Mouse (Mus musculus): ENCODE measurements around the gene Fxyd7. TPM values are rescaled to one million over a fixed set of nuclear protein-coding genes. Genes with fewer than 3 reads are reported as not detected.

Fxyd7 gene
- polyA plus RNA-seq (2015; fragmentation: Illumina TruSeq; extraction: RNeasy Lipid Tissue Mini Kit (QIAGEN cat#74804); ENCODE audit: insufficient read depth, low read depth, low replicate concordance), result 1.9 TPM

GRCm38 (mm10) chr7:31051321-31052021, at the start of gene Fxyd7:
Gene Fxyd7 (minus strand): TSS chr7:31051467.

GRCm38 (mm10) chr7:31076492-31076891, 25.2 kb upstream of the Fxyd7 start, which contains the start of gene Fxyd3:
Gene Fxyd3 (minus strand): TSS chr7:31076704.

DNA sequence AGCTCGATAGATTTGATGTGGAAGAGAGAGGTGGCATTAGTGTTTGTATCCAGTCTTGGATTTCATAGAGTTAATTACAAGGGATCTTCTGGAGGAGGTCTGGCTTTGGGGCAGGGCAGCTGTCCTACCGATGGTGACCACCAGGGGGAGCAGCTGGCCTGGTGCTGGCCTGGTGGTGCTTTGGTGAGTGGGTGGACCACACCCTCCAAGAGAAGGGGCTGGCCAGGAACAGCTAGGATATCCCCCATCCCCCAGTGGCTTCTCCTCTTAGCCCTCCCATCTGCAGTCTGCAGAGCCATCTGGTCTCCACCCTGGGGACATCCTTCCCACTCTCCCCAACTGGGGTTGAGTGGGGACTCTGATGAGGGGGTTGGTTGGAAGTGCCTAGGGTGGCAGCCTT, 7.8 kb upstream of the Fxyd7 start, which contains the start of gene Lgi4:
Lgi4 (plus strand) TSS at position 235 of the 400 bp plus-strand sequence.

GRCm38 (mm10) chr7:31057071-31057470, 5.8 kb upstream of the Fxyd7 start, which contains the start of gene Fxyd1:
Gene Fxyd1 (minus strand): TSS chr7:31057199.

DNA sequence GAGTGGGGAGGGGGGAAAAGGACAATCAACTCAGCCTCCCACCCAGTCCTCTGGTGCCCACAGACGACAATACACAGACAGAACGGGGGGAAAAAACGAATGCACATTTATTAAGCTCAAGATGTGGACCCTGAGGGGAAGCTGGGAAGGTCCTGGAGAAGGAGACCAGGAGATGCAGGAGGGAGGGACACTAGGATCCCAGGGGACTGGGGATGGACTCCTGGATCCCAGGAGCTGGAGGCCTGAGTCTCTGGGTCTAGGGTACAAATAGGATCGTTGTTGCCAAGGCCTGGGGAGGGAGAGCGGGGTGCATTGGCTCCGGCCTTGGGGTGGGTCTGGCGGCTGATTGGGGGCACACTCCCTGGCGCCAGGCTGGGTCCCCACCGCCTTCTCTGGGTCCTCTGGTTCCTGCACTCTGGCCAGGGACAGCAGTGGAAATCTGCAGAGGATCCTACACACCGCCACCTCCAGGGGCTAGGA, 8.8 kb downstream of the Fxyd7 start, which contains the start of gene Fxyd5:
Fxyd5 (minus strand) TSS at position 51 of the 480 bp plus-strand sequence.

Other genes with a start within 250 kb of the Fxyd7 start
- gene Ffar2, start 227.7 kb downstream of the Fxyd7 start, polyA plus RNA-seq (2015; fragmentation: Illumina TruSeq; extraction: RNeasy Lipid Tissue Mini Kit (QIAGEN cat#74804); ENCODE audit: insufficient read depth, low read depth, low replicate concordance), result 1.1 TPM
- 1.0 TPM for gene Ffar3, start 195.3 kb downstream of the Fxyd7 start, polyA plus RNA-seq (2015; fragmentation: Illumina TruSeq; extraction: RNeasy Lipid Tissue Mini Kit (QIAGEN cat#74804); ENCODE audit: insufficient read depth, low read depth, low replicate concordance)
- 2.4 TPM for gene Ffar1, start 189.9 kb downstream of the Fxyd7 start, polyA plus RNA-seq (2015; fragmentation: Illumina TruSeq; extraction: RNeasy Lipid Tissue Mini Kit (QIAGEN cat#74804); ENCODE audit: insufficient read depth, low read depth, low replicate concordance)
- 0.94 TPM for gene Cd22, start 171.1 kb downstream of the Fxyd7 start, polyA plus RNA-seq (2015; fragmentation: Illumina TruSeq; extraction: RNeasy Lipid Tissue Mini Kit (QIAGEN cat#74804); ENCODE audit: insufficient read depth, low read depth, low replicate concordance)
- not detected for gene Mag, start 136.6 kb downstream of the Fxyd7 start, polyA plus RNA-seq (2015; fragmentation: Illumina TruSeq; extraction: RNeasy Lipid Tissue Mini Kit (QIAGEN cat#74804); ENCODE audit: insufficient read depth, low read depth, low replicate concordance)
- 330 TPM for gene Hamp2, start 126.8 kb downstream of the Fxyd7 start, polyA plus RNA-seq (2015; fragmentation: Illumina TruSeq; extraction: RNeasy Lipid Tissue Mini Kit (QIAGEN cat#74804); ENCODE audit: insufficient read depth, low read depth, low replicate concordance)
- gene Hamp, start 107.4 kb downstream of the Fxyd7 start, polyA plus RNA-seq (2015; fragmentation: Illumina TruSeq; extraction: RNeasy Lipid Tissue Mini Kit (QIAGEN cat#74804); ENCODE audit: insufficient read depth, low read depth, low replicate concordance), result not detected
- gene Usf2, start 94.7 kb downstream of the Fxyd7 start, polyA plus RNA-seq (2015; fragmentation: Illumina TruSeq; extraction: RNeasy Lipid Tissue Mini Kit (QIAGEN cat#74804); ENCODE audit: insufficient read depth, low read depth, low replicate concordance), result 32.1 TPM
- 15.2 TPM for gene Lsr, start 78.0 kb downstream of the Fxyd7 start, polyA plus RNA-seq (2015; fragmentation: Illumina TruSeq; extraction: RNeasy Lipid Tissue Mini Kit (QIAGEN cat#74804); ENCODE audit: insufficient read depth, low read depth, low replicate concordance)
- 3.6 TPM for gene Fam187b, start 77.7 kb downstream of the Fxyd7 start, polyA plus RNA-seq (2015; fragmentation: Illumina TruSeq; extraction: RNeasy Lipid Tissue Mini Kit (QIAGEN cat#74804); ENCODE audit: insufficient read depth, low read depth, low replicate concordance)
- 33.2 TPM for gene Fxyd5, start 9.0 kb downstream of the Fxyd7 start, polyA plus RNA-seq (2015; fragmentation: Illumina TruSeq; extraction: RNeasy Lipid Tissue Mini Kit (QIAGEN cat#74804); ENCODE audit: insufficient read depth, low read depth, low replicate concordance)
- gene Fxyd1, start 5.7 kb upstream of the Fxyd7 start, polyA plus RNA-seq (2015; fragmentation: Illumina TruSeq; extraction: RNeasy Lipid Tissue Mini Kit (QIAGEN cat#74804); ENCODE audit: insufficient read depth, low read depth, low replicate concordance), result 128 TPM
- gene Lgi4, start 7.9 kb upstream of the Fxyd7 start, polyA plus RNA-seq (2015; fragmentation: Illumina TruSeq; extraction: RNeasy Lipid Tissue Mini Kit (QIAGEN cat#74804); ENCODE audit: insufficient read depth, low read depth, low replicate concordance), result 2.7 TPM
- 60.2 TPM for gene Fxyd3, start 25.2 kb upstream of the Fxyd7 start, polyA plus RNA-seq (2015; fragmentation: Illumina TruSeq; extraction: RNeasy Lipid Tissue Mini Kit (QIAGEN cat#74804); ENCODE audit: insufficient read depth, low read depth, low replicate concordance)
- 44.6 TPM for gene Hpn, start 63.8 kb upstream of the Fxyd7 start, polyA plus RNA-seq (2015; fragmentation: Illumina TruSeq; extraction: RNeasy Lipid Tissue Mini Kit (QIAGEN cat#74804); ENCODE audit: insufficient read depth, low read depth, low replicate concordance)
- 5.7 TPM for gene Scn1b, start 75.5 kb upstream of the Fxyd7 start, polyA plus RNA-seq (2015; fragmentation: Illumina TruSeq; extraction: RNeasy Lipid Tissue Mini Kit (QIAGEN cat#74804); ENCODE audit: insufficient read depth, low read depth, low replicate concordance)
- 85.3 TPM for gene Gramd1a, start 104.4 kb upstream of the Fxyd7 start, polyA plus RNA-seq (2015; fragmentation: Illumina TruSeq; extraction: RNeasy Lipid Tissue Mini Kit (QIAGEN cat#74804); ENCODE audit: insufficient read depth, low read depth, low replicate concordance)
- not detected for gene Scgb2b2, start 239.0 kb upstream of the Fxyd7 start, polyA plus RNA-seq (2015; fragmentation: Illumina TruSeq; extraction: RNeasy Lipid Tissue Mini Kit (QIAGEN cat#74804); ENCODE audit: insufficient read depth, low read depth, low replicate concordance)
- gene Scgb1b2, start 240.4 kb upstream of the Fxyd7 start, polyA plus RNA-seq (2015; fragmentation: Illumina TruSeq; extraction: RNeasy Lipid Tissue Mini Kit (QIAGEN cat#74804); ENCODE audit: insufficient read depth, low read depth, low replicate concordance), result not detected

Measured in pancreas, adult 10 weeks (tissue).